Mouse (Mus musculus) regulatory T cell (primary cell): ENCODE measurements around the gene Pik3ip1.

Experiments
- in situ Hi-C: fragments of 300-600 bp; cut with MboI, MseI; formaldehyde crosslinking; loops from one replicate; pipeline ENCODE4 v1.15.1; 2025; ENCODE audit warnings: high pct_unique_total_duplicates

Pik3ip1 gene

GRCm38 (mm10) chr11:3373591-3374292 lies 43.5 kb downstream of the Pik3ip1 start:
- in situ Hi-C loops: no loop called here

- in situ Hi-C loops: no loop called here
Observed at GRCm38 (mm10) chr11:3374293-3374645, 44.1 kb downstream of the Pik3ip1 start.

- in situ Hi-C loops: no loop called here
Observed at GRCm38 (mm10) chr11:3374741-3375140, 44.5 kb downstream of the Pik3ip1 start.

DNA sequence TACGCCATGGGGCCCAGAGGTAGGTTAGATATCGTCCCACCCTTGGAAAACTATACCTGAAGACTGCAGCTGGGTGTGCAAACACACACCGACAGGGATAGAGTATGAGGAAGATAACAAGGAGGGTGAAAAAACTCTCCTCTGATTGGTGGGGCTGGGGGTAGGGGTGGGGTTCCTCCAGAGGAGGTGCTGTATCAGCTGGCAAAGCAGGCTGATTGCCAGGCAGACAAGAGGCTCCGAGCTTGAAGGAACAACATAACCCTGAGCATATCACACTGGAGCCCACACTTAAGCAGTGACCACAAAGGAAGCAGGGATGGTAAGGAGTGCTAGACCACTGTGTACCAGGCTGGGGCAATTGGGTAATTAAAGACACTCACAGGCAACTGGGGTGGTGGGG lies 49.2 kb downstream of the Pik3ip1 start:
- in situ Hi-C loops: no loop called here

DNA sequence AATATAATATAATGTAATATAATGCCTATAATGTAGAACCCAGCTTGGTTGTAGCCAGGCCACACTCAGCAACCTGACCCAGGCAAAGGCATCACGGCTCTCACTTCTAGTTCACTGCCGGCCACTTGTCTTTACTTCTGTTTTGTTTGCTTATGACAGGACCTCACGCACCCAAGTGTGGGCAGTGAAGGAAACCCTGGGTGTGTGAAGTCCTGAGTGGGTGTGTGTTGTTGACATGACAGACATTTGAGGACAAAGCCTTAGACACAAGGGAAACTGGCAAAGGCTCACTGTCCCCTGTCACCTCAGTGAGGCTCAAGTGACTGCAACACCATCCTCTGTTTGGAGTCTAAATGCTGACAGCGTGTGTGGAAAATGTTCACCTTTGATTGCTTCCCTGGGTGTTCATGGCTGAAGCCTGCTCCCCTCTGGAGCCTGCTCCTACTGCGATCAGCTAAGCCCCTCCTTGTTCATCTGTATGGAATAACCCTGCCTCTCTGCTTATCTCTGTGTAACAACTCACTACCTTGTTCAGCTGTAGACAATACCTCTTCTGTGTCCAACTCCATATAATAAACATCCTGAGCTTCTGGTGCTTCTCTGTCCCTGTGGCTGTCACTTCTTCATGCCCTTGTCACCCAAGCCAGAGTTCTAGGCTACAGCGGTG lies 51.1 kb downstream of the Pik3ip1 start:
- in situ Hi-C loops: loop anchor here (10.0 kb wide), 1 partner anchor 584 kb away; the partner anchor contains the start of gene Pes1

DNA sequence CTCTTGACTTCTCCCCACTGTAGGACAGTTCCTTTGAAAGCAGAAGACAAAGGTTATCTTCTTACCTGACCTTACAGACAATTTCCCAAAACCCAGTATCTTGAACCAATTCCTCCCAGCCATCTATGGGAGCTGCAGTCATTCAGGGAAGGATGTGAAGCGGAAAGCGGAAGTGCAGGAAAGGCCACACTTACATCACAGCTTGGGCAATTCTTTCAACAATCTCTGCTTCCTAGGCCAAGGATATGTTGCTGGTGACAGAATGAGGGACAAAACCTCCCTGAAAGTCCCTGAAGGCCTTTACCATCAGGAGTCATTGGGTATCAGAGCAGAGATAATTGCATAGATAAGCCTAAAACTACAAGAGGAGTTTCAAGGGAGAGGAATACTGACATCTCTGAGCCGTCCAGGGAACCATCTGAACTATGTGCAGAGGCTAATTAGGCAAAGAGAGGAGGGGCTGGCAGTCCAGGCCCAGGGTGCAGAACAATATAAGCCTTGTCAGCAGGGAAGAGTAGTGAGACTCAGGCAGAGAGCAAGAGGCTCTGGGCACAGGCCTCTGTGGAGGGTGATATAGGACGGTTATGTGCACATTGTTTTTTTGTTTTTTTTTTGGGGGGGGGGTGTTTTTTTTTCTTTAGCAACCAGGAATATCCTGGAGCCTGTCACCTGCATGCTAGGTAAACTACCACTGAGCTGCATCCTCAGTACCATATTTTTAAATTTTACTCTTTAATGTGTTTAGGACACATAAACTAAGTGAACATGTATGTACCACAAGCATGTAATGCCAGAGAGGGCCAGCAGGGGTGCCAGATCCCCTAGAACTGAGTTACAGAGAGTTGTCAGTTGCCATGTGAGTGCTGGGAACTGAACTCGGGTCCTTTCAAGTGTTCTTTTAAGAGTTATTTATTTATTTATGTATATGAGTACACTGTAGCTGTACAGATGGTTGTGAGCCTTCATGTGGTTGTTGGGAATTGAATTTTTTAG lies 52.7 kb downstream of the Pik3ip1 start:
- in situ Hi-C loops: loop anchor here (10.0 kb wide), 1 partner anchor 582 kb away; the partner anchor contains the start of gene Pes1

DNA sequence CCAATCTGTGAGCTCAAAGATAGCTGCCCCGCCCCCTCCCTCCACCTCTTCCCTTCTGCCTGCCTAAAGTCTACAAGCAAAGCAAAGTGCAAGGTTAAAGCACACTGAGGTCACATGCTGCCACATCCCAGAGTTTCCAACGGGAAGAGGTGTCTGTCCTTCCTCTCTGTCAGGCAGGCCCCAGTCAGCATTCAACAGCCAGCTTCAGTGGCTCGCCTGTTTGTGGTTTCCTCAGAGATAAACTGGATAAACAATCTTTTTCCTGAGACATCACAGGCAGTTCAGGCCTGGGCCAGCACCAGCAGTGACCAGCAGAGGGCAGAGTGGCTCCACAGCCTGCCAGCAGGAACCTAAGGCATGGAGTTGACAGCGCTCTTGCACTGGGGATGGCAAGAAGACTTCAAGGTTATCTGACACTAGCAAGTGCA lies 56.8 kb downstream of the Pik3ip1 start:
- in situ Hi-C loops: loop anchor here (5.0 to 10.0 kb wide), 2 partner anchors 85 to 578 kb away; partner anchors contain the start of gene Pes1

- in situ Hi-C loops: loop anchor here (5.0 to 10.0 kb wide), 2 partner anchors 85 to 577 kb away; partner anchors contain the start of gene Pes1
Observed at GRCm38 (mm10) chr11:3387482-3388196, 57.4 kb downstream of the Pik3ip1 start.

DNA sequence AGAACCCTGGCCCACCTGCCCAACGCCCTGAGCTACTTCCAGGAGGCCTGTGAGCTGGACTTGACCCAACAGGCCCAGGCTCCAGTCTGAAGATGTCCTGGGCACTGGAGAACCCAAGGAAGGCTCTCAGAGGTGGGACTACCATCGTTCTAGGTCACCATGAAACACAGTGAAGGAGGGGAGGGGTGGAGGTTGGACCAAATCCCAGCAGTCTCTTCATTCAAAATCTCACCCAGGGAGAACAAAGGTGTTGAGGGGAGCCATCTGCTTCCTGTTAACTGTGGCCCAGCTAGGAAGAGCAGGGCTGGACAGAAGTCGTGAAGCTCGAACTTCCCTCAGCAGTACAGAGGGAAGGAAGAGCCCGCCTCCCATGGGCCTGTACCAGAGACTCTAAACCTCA lies 59.8 kb downstream of the Pik3ip1 start:
- in situ Hi-C loops: loop anchor here (5.0 to 10.0 kb wide), 2 partner anchors 82 to 575 kb away; partner anchors contain the start of gene Pes1

- in situ Hi-C loops: no loop called here
Observed at GRCm38 (mm10) chr11:3390789-3391188, 60.6 kb downstream of the Pik3ip1 start.

GRCm38 (mm10) chr11:3392526-3392925 lies 62.3 kb downstream of the Pik3ip1 start:
- in situ Hi-C loops: no loop called here
